Mouse (Mus musculus): ENCODE results near the gene Caskin1.

GRCm38 (mm10) chr17:24529883-24530282 lies 41.5 kb downstream of the Caskin1 start:
- TF ChIP-seq POLR2A (IDR thresholded peaks at IDR 0.05; ENCODE audit: borderline replicate concordance, extremely low read depth, low read depth, low read length): no peak
- TF ChIP-seq CTCF (IDR thresholded peaks at IDR 0.05; ENCODE audit: insufficient read depth, low read length): no peak

Data from lung, adult 2 months (tissue).